Mouse (Mus musculus) right cerebral cortex, postnatal 10 days (tissue): Measurements from ENCODE around the gene Socs1.

ENCODE experiments used
- DNase-seq, 2 experiments: peaks; one replicate each; pipeline ENCODE4 v3.0.0; 2021; ENCODE audit warnings: low spot score in 2 of 2

Socs1 gene

DNA sequence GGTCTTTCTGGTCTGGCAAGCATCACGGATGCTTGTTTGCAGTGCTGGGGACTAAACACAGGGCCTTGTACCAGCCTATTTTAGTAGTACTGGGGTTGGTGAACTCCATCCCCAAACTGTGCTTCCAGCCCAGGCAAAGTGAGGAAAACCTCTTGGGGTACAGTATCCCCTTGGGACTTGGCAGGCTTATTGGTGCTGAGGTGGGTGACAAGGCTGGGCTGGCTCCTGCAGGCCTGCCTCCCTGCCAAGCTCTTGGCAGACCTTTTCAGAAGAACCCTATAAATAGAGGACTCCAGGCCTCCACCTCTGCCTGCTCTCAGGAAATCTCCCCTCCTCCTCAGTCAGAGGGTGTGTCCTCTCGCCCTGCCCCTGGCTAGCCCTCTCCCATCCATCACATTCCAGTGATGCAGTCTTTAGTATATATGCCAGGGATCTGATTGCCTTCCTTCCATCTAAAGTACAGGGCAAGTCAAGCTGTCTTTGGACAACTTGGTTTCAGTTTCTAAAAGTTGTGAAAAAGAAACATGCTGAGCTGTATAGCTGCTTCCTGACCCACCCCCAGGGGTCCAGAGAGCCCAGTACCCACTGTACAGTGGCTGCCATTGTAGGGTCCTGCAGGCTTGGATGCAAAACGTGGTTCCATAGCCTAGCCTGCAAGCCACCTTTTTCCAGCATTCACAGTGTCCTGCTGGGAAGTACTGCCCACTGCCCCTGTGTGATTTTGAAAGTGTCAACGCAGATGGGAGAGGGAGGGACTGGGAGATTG, 1.6 kb upstream of the Socs1 start:
- no peak for DNase-seq

DNA sequence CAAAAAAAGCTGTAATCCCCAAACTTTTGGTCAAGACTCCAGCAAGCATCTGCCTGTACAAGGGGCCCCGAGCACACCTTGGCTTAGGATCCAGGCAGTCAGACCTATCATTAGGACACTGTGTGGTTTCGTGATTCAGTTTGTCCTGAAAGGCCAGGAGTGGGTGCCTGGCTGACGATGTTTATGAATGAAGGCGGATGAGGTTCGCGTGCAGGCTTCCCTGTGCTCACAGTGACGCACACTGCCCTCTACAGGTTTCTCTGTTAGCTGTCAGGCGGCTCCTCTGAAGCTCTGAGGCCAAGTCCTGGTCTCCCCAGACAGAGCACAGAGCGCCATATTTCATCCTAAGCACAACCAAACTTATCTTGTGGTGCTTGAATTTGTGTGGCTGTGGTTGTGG, 952 bp upstream of the Socs1 start:
- peak; percentile 87 to 89 for DNase-seq

DNA sequence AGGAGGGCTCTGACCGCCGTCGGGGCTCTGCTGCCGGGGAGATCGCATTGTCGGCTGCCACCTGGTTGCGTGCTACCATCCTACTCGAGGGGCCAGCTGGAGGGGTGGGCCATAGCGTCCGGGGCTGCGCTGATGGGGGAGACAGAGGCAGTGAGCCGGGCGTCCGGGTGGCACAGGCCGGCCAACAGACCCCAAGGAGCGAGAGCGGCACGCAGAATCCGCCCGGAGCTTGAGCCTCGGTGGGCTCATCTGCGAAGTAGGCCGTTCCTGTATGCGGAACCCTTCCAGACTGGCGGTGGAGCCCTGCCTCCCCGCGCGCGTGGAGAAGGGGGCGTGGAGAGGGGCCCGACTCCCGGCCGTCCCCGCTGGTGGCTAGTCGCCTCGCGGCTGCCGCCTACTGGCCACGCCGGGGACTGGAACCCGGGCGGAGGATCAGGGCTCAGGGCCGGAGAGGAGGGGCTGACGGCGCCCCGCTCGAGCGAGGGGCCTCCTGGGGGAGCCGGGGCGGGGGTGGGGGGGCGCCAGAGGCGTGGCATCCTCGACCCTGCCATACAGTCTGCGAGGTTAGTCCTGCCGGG, 454 bp downstream of the Socs1 start:
- DNase-seq: peak; percentile 89 to 93

DNA sequence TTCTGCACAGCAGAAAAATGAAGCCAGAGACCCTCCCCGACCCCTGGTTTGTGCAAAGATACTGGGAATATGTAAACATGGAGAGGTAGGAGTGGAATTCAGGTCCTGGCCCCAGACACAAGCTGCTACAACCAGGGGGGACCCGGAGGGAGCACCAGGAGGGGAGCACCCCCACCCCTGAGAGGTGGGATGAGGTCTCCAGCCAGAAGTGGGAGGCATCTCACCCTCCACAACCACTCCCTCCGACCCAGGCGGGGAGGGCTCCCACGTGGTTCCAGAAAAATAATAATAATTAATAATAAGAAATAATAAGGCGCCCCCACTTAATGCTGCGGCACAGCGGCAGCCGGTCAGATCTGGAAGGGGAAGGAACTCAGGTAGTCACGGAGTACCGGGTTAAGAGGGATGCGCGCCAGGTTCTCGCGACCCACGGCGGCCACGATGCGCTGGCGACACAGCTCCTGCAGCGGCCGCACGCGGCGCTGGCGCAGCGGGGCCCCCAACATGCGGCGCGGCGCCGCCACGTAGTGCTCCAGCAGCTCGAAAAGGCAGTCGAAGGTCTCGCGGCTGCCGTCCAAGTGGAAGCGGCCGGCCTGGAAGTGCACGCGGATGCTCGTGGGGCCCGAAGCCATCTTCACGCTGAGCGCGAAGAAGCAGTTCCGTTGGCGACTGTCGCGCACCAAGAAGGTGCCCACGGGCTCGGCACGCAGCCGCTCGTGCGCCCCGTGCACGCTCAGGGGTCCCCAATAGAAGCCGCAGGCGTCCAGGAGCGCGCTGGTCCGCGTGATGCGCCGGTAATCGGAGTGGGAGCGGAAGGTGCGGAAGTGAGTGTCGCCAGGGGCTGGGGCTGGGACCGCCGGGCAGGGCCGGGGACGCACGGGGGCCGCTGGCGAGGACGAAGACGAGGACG, 1.2 kb downstream of the Socs1 start:
- DNase-seq: peak; percentile 54 to 55

DNA sequence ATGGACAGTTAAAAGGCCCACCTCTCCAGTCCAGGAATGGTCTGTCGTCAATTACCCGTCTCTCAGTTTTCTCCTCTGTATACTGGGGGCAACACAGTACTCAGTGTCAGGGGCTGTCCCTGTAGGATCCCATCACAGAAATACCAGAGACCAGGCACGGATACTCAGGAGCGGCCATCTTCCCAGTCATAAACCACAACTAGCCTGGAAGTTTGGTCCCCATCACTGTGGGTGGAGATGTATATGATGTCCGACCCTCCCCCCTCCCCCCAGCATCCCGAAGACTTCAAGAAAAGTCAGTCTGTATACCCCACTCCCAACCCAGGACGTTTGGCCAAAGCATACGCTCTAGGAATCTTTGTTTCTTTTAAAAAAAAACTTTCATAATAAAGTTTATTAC, 1.9 kb downstream of the Socs1 start:
- DNase-seq: no peak

DNA sequence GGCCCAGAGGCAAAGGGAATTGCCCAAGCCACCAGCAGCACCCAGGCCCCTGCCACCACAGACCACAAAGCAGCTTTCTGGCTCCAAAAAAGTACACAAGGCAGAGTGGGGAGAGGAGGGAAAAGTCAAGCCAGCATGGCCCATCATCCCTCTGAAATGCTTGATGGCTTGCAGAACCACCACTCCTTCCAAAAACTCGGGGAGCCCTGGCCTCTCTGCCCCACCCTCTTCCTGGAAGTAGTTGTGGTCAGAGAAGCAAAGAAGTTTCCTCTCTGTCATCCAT, 2.2 kb downstream of the Socs1 start:
- DNase-seq: no peak

DNA sequence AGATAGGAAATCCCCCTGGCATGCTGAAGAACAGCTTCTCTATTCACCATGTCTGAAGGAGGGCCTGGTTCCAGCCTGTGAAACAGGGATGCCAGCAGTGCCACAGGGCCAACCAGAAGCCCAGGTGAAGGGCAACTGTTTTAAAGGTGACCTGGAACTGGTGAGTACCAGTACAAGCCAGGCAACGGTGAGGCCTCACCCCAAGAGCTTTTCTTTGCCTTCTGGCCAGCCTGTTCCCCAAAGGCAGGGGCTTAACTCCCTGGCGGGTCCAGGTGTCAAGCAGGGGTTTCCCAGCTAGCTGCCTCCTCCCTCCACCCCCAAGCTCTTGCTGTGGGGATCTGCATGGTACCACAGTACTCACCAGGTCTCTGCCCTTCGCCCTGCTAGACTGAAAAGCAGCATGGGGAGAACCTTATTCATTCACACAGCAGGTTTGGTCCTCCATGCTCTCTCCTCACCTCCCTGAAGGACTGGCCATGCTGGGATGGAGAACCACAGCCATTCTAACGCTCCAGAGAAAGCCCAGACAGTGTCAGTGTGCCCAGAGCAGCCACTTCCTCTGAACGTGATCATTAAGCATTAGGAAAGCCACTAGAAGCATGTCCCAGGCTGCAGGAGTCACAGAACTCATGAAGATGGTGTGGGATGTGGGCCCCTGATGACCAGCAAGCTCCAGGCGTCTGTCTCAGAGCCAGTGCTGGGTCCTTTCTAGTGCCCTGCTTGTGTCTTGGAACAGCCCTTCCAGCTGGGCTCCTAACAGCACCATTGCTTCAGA, 2.8 kb downstream of the Socs1 start:
- no peak for DNase-seq

DNA sequence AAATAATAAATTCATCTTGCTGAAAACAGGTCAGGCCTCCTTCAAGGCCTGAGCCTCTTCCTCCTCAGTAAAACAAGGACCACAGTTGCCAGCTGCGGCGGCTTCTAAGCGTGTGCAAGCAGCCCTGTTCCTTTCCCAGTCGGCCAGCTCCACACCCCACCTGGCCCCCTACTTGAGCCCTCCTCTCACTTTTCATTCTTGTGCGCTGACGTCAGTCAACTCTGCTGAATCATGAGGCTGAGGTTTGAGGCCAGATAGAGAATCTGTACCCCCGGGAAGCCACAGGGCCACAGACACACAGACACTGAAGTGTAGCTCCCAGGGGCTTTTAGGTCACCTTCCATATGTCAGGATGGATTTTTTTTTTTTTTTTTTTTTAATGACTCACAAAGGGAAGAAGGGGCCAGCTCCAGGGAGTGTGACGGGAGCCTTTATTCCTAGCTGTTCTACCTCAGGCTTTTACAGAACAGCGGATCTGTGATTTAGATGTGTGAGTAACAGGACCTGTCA, 3.4 kb downstream of the Socs1 start:
- no peak for DNase-seq

DNA sequence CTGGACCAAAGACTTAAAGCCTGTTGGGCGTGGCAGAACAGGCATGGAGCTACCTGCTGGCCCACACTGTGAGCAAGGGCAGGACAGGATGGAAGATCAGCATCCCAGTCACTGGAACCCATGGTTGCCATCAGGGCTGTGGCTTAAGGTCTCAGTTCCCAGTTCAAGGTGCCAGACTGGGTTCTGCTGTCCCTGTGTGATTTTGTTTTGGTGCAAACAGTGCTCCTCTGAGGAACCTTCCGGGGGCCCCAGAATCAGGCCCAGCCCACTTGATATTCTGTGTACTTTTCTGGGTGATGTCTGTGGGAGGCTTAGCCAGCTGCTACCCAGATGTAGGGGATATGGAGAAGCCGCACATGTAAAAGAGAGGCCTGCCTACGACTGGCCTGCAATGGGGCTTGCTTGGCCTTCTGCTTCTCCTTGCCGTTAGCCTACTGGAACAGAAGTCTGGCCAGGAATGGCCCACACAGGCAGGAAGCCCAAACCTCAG, 4.7 kb downstream of the Socs1 start:
- no peak for DNase-seq

DNA sequence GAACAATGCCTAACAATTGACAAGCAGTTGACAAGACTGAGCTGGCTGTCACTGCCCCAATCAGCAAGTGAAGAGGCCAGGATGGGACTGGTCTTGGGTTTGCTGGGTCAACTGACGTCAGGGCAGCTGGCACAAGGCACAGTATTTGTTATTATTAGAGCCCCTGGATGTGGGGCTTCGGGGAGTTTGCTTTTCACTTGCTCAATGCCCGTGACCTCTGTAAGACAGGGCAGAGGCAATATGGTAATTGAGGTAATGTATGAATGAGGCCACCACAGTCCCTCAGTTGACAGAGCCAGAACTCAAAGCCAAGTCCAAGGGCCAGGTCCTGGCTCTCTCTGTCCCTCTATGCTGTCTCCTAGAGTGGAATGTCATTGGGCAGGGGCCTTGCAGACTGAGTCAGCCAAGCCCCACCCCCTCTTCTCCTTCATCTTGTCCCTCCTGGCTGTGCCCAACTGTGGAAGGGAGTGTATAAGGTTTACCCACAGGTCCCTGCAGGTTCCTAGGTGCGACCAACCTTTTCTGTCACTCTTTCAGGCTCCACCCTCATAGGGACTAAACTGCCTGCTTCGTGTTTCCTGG, 7.7 kb downstream of the Socs1 start:
- no peak for DNase-seq

DNA sequence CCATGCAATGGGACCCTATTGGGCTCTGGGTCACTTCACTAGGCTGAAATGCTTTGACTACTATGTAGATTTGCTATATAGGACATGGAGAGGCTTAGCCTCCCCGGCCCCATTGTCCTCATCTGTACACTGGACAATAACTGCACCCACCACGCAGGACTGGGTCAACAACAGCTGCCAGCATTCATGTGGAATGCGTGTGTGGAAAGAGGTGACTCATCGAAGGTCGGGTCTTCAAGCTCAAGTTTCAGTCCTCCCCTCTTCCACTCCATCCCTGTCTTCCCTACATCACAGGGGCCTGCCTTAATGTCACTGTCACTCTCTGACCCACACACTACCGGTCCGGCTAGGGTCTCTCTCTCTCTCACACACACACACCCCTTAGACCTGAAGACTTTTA, 9.0 kb downstream of the Socs1 start:
- no peak for DNase-seq

DNA sequence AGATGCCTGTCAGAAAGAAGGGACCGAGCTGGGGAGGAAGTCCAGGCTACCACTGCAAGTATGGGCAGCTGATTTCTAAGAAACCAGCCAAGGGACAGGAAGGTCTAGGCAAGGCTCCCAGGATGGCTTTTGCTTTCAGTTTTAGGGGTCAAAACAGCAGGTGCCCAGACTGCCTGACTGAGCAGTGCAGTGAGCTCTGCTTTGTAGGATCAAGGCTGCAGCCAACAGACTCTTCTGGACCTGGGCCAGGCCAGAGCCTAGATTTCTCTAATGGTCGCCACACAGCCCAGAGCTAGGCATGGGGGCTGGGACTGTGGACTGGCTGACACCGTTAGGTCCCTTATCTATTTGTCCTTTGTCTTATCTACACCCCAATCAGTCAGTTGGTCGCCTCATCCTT, 10.6 kb downstream of the Socs1 start:
- DNase-seq: no peak

DNA sequence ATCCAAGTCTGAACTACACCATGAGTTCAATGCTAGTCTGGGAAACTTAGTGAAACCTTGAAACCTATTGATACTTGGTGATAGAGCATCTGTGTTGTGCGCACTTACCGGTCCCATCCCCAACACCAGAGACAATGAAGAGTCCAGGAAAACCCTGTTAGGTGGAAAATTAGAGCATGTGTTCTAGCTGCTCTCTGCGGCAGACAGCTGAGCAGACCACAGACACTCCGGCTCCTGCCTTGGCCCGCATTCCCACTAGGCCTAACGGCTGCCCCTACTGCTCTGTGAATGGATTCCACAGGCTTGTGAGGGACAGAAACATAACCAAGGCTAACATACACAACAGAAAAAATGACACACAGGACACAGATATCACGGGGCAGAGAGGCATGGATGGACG, 11.8 kb downstream of the Socs1 start:
- DNase-seq: no peak

DNA sequence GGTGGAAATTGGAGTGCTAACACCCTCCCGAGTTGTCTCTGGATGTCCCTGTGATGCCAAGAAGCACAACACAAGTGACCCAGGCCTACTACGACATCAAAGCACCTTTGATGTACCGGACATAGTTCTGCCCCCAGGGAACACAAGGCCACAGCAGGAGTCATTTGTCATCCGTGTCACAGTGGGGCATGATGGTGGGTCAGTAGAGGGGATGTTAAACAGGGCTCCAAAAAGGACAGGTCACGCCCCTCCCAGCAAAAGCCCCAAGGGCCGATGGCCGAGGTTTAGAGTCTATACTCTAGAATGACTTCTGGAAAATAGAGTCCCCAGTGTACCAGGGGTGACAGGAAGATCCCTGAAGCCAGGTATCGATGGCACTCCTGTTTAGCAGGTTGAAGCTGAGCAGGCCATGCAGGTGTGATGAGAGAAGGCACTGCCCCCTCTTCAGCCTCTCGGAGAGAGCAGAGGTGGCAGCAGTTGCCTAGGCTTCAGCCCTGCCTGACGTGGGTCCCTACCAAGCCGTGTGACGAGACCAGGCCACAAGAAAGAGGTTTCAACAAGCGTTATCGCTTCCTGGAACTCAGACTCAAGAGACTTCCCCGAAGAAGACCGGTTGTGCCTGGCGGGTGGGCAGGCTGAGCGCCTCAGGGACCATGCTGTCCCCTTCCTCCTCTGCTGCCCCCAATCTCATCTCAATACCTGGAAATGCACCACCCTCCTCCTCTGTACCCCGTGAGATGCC, 13.4 kb downstream of the Socs1 start:
- DNase-seq: no peak

DNA sequence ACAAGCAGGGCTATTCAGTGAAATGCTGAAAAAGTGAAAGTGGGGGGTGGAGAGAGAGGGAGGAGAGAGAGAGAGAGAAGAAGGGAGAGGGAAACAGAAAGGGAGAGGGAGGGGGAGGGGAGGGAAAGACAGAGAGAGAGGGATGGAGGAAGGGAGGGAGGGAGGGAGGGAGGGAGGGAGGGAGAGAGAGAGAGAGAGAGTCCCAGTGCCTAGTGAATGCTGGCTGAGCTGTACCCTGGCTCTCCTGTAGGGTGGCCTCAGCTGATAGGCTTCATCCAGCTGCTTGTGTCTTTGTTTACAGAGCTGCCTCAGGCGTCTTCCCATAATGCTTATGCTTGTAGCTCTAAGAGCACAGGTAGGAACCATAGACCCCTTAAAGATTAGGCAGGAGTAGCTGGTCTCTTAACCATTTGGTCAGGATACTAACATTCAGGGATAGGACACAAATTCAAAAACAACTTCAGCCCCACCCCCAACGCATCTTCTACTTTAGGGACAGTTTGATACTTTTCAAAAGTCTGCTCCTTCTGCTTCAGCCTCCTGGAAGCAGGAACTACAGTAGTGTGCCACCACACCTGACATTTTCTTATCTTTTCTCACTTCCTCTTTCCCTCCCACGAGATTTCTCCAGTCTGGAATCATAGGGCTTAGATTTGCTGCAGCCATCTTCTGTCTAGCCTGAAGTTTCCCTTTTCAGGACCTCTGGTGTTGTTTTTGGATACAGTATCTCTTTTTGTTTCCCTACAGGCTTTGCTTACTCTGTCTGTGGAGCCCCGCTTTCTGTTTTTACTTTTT, 14.6 kb downstream of the Socs1 start:
- DNase-seq: no peak

DNA sequence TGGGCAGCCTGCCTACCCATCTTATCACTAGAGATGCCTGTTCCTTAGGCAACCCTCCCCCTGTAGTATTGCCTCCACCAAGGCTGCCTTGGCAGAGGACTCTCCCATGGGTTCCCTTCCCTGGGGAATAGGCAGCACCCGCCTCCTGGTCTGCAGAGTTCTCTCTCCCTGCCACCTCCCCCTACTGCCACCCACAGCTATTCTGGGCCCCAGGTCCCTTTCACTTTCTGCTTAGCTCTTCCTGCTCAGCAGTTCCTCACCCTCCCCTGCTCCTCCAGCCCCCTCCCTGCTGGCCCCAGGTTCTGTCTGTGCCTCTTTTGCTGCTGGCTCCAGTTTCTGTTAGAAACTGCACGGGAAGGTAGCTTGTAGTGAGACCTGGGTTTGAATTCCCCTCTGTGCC, 15.7 kb downstream of the Socs1 start:
- DNase-seq: no peak

DNA sequence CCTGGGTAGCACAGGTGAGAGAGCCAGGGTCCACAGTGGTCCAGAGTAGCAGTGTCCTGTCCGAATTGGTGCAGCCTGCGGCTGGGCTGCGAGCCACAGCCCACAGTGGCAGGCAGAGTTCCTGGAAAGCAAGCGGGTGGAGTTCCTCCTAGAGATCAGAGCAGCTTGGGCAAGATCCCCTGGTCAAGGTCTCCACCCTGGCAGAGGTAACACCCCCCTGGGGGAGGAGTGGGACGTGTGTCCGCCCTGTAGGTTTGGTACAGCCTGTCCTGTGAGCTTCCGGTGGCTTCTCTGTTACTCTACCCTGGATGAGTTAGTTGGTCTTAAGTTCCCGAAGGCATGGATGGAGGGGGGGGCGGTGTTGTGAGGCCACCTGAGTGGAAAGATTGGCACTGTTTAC, 16.5 kb downstream of the Socs1 start:
- no peak for DNase-seq

DNA sequence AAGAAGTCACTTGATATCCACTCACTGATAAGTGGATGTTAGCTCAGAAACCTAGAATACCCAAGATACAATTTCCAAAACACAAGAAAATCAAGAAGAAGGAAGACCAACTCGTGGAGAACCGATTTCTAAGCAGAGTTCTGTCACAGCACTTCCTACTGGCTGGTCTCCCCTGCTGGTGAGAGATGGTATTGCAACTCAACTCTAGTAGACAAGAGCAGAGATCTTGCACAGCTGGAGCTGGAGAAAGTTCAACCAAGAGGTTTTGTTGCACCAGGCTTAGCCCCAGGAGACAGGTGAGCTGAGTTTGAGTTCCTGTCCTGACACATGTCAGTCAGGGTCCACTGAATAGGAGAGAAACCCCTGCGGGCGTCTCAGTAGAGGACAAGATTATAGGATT, 18.2 kb downstream of the Socs1 start:
- peak in 1 of 2 experiments; percentile 69 for DNase-seq

DNA sequence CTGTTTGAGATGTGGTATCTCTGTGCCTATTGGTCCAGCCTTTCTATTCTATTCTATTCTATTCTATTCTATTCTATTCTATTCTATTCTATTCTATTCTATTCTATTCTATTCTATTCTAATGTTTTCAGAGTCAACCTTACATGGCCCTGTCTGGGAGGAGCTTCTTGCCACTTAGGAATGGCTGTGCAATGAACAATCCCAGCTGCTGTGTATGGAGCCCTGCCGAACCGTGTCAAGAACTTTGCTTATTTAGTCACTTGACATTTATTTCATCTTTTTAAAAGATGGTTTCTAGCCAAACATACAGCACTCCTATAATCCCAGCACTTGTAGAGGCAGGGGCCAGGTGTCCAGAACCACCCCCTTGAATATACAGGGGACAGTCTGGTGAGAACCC, 21.0 kb downstream of the Socs1 start:
- no peak for DNase-seq
